Mouse (Mus musculus) layer of hippocampus, adult 2 months (tissue): ENCODE measurements around the gene Fzd1. TPM values are rescaled to one million over a fixed set of nuclear protein-coding genes. Genes with fewer than 3 reads are reported as not detected.

Source experiments
- DNase-seq, 2 experiments: peaks; one replicate each; pipeline ENCODE4 v3.0.0; 2022; ENCODE audit warnings: low spot score in 2 of 2
- H3K27ac ChIP-seq: fragments of 200-600 bp; 2 replicates; pipeline ENCODE4 v1.8.1; 2022
- H3K4me3 ChIP-seq: fragments of 200-600 bp; 2 replicates; pipeline ENCODE4 v1.8.1; 2022; ENCODE audit warnings: mild to moderate bottlenecking
- CTCF ChIP-seq: fragments of 200-600 bp; conservative IDR thresholded peaks from 2 replicates; pipeline ENCODE4 v1.8.1; 2022; ENCODE audit warnings: antibody characterized with exemption, mild to moderate bottlenecking, moderate library complexity
- total RNA-seq, 2 experiments: library from RNA; stranded (reverse); gene quantifications; 2 replicates each; pipeline ENCODE4 v1.2.3; 2021

The Fzd1 gene
- total RNA-seq, 2 experiments from 2014 or later = 9.3 to 9.4 TPM

DNA sequence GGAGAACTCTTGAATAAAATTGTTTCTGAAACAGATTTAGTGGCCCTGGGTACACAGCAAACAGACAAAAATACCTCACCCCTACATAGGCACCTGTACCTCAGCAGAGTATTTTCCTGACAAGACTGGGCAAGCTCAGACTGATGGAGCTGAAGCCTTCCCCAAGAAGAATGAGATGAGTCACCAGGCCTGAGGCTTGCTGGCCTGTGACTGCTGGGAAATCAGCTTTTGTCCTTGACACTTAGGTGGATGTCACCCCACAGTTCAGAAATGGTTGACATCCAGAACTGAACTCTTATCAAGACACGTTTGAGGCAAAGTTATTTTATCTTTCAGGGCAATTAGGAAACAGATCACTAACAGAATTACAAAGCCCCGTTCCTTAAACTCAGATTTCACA, 10.1 kb upstream of the Fzd1 start:
- no peak for TF ChIP-seq CTCF
- no peak for DNase-seq
- no peak overlapping the region for H3K4me3 ChIP-seq

DNA sequence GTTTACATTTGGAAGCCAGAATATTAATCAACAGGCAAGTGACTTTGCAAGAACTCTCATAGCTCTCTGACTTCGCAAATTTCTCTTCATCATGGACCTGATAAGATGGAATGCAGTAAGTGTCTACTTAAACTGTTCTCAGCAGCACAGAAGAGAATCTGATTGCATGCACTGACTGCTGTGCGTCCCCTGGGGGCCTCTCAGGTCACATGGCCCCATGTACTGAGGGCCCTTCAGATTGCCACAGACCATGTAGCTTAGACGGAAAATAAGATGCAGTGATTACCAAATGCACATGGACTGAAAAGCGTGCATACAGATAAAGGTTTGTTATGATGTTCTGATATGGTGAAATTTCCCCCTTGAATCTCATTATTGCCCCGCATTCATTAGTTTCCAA, 8.9 kb upstream of the Fzd1 start:
- DNase-seq = no peak
- H3K4me3 ChIP-seq = no peak overlapping the region
- no peak overlapping the region for H3K27ac ChIP-seq
- TF ChIP-seq CTCF = no peak

More for the DNA sequence above, 10.1 kb upstream of the Fzd1 start:
- no peak overlapping the region for H3K27ac ChIP-seq

DNA sequence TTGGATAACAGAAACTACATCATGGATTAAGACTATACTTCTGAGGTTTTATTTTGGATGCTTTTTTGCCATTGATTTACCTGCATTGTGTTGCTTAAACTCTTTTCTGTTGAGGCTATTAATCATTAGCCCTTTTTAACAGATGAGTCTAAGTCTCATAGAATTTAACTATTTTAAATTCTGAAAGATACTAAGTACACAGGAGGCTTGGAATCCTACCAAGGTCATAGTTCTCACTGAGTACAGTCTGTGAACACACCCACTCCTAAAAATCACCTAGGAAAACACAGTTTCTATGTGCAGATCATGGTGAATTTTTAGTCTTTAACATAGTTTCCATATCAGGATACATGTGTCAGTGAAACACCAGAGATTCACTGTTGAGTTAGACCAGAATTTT, 4.1 kb upstream of the Fzd1 start:
- no peak for DNase-seq
- Histone ChIP-seq H3K4me3 (no peak overlapping the region), H3K27ac (no peak overlapping the region)
- no peak for TF ChIP-seq CTCF

DNA sequence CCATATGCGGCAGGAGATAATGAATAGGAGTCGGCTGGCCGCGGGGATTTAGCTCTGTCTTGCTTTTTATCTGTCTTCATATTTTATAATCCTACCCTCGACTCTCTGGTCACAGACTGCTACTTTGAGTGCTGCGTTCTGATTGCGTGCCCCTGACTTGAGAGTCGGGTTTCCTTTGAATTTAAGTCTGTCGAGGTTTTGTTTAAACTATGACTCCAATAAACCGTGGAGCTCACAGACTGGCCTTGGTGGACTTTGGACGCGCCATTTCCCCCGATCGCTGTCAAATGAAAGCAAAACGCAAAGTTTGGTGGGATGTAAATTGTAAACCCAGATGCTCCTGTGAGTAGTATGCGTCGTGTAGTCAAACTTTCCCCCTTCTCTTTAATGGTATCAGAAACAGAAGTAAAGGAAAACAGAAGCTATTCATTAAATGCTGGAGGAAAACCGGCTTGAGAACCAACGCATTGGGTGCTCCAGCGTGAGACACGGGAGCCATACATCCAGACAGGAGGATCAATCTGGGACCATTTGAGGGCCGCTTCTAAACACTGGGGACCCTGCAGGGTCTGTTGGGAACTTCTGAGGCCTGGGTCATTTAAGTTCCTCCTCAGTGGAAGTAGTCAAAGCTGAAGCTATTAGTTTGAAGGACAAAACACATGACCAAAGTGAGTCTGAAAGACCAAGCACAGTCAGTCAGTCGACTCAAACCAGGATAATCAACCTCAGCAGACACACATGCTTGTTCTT, 671 bp upstream of the Fzd1 start:
- Histone ChIP-seq H3K4me3 (peak overlapping the region; percentile 88), H3K27ac (peak overlapping the region; percentile 90)
- no peak for TF ChIP-seq CTCF
- DNase-seq = no peak

DNA sequence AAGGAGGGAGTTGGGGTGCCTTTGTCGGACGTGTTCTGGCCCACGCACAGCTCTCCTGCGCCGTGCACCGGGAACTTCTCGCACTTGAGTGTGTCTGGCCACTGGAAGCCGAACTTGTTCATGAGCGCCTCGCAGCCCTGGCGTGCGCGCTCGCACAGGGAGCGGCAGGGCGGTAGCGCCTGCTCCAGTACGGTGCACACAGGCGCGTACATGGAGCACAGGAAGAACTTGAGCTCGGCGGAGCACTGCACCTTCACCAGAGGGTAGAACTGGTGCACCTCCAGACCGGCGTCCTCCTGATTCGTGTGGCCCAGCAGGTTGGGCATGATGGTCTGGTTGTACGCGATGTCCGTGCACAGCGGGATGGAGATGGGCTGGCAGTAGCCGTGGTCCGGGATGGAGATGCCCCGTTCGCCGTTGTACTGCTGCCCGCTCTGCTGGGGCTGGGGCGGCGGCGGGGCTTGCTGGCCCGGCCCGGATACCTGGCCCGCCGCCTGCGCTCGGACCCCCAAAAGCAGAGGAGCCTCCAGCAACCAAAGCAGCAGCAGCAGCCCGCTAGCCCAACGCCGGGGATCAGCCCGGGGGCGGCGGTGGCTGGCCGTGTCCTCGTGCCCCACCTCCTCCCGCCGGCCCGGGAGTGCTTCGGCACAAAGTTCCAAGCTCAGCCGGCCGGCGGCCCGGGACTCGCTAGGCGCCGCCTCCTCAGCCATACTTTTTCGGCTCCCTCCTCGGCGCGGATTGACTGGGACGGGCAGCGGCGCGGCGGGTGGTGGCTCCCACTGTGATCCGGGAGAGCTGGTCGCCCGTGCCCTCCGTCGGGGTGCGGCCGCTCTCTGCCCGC, 744 bp downstream of the Fzd1 start:
- Histone ChIP-seq H3K4me3 (peak overlapping the region; percentile 88), H3K27ac (peak overlapping the region; percentile 90)
- TF ChIP-seq CTCF = no peak
- DNase-seq = peak; percentile 10 to 39

DNA sequence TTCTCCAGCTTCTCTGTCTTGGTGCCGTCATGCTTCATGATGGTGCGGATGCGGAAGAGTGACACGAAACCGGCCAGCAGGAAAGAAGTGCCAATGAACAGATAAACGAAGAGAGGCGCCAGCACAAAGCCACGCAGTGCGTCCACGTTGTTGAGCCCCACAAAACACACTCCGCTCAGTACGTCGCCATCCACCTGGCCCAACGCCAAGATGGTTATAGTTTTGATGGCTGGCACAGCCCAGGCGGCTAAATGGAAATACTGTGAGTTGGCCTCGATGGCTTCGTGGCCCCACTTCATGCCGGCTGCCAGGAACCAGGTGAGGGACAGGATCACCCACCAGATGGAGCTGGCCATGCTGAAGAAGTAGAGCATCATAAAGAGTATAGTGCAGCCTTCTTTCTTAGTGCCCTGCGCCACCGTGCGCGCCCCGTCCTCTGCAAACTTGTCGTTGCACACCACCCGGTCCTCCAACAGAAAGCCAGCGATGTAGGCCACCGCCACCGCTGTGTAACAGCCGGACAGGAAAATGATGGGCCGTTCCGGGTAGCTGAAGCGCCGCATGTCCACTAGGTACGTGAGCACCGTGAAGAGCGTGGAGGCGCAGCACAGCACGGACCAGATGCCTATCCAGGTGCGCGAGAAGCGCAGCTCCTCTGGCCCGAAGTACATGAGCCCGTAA, 1.7 kb downstream of the Fzd1 start:
- H3K27ac ChIP-seq = 0 out of 2 replicates have a peak overlapping the region, but pooled peaks have one; percentile 90
- H3K4me3 ChIP-seq = peak overlapping the region; percentile 88
- no peak for DNase-seq
- no peak for TF ChIP-seq CTCF

DNA sequence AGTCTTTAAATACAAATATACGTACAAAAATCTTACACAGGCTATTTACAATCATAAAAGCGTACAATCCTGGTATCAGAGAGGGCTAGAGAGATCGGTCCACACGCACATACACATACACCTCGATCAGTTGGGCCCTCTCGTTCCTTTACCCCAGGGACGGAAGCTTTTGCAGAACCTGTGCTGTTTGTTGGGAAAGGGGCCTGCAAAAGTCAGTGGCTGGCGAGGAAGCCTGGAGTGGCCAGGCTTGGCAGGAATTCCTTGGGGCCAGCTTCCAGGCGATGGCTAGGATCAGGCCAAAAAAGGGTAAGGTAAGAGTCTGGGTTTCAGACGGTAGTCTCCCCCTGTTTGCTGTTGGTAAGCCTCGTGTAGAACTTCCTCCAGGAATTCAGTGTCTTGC, 2.5 kb downstream of the Fzd1 start:
- no peak for DNase-seq
- Histone ChIP-seq H3K4me3 (peak overlapping the region; percentile 88), H3K27ac (no peak overlapping the region)
- TF ChIP-seq CTCF = no peak

DNA sequence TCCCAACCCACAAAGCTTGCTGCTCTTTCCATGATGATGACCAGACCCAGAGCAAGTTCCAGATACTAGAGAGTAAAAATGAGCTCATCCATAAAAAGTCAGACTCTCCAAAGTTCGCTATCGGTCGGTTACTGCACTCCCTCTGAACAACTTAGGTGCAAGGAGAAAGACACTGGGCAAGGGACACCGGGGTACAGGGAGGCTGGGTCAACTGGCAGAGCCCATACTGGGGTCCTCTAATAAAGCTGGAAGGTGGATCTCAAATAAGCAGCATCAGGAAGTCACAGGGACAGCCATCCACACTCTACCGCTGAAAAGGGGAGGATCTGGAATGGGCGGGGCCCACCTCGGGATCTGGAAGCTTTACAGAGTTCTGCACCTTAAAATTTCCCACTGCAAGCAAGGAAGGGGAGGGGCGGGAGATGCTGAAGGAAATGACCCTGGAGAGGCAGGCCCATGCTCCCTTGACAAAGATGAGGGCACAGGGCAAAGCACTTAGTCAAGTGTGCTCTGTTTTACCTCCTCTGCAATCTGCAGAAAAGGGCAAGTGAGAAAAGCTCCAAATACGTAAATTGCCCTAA, 3.0 kb downstream of the Fzd1 start:
- H3K27ac ChIP-seq = no peak overlapping the region
- no peak for DNase-seq
- peak overlapping the region; percentile 88 for H3K4me3 ChIP-seq
- TF ChIP-seq CTCF = no peak

DNA sequence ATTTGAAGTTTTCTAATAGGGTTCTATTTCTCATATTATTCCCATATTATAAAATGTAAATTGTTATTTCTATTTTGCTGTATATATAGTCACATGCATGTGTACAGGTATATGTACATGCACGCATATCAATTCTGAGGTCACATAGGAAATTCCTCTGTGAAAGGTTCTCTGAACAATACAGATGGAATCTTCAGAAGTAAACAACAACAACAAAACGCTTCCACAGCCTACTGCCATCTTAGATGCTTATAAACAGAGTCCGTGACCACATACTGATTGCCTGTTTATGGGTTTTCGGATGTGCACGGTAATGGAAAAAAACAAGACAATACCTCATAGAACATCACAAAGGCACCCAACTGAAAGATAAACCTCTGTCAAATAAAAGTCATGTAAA, 4.7 kb downstream of the Fzd1 start:
- H3K4me3 ChIP-seq = no peak overlapping the region
- DNase-seq = no peak
- TF ChIP-seq CTCF = no peak
- H3K27ac ChIP-seq = no peak overlapping the region

DNA sequence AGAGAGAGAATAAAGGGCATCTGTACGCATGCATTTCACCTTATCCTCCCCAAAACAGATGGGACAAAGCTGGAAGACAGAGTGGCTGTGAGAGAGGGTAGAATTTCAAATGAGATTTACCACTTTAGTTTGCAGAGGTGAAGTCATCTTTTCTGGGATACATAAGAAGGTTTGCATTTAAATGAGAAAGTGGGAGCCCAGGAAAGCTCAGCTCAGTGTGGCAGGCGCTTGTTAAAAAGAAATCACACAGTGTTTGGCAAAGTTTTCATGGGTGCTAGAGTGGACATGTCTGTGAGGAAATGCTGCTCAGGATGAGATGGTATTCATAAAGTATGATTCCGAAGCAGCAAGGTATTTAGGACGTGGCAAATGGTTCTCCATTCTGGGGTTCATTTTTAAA, 15.1 kb downstream of the Fzd1 start:
- no peak for DNase-seq
- no peak overlapping the region for H3K4me3 ChIP-seq
- H3K27ac ChIP-seq = no peak overlapping the region
- no peak for TF ChIP-seq CTCF

DNA sequence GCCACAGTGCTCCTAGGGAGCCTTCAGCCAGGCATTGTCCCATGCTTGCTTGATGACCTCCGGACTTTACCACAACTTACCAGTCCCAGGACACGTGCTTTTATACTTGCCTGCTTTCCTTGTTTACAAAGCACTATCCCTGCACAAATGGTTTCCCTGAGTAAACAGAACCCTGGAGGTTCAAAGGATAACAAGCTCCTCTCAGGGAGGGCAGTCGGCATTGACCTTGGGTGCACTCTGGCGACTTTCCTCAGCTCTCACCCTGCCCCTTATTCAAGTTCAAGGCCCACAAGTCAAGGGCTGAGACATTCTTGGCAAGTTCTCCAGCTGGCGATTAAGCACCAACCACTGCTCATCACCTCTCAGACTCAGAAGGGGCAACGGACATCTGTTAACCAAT, 20.8 kb downstream of the Fzd1 start:
- DNase-seq = no peak
- Histone ChIP-seq H3K27ac (no peak overlapping the region), H3K4me3 (no peak overlapping the region)
- TF ChIP-seq CTCF = no peak

DNA sequence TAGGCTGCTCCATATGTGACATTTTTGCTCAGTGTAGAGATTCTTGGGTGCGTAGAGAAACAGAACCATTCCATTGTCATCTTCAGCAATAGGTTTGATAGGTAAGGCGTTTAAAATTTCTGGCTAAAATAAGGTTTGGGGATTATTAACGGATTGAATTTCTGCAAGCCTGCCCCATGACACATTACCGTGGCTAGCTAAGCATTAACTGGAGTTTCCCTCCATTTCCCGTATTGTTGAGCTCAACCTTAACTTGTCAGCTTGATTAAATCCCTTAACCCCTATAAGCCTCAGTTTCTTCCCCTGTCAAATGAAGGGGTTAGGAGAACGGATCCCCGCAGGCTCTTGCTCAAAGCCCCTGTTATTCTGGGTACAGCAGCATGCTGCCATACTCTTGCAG, 22.4 kb downstream of the Fzd1 start:
- Histone ChIP-seq H3K27ac (no peak overlapping the region), H3K4me3 (no peak overlapping the region)
- TF ChIP-seq CTCF = no peak
- DNase-seq = no peak

DNA sequence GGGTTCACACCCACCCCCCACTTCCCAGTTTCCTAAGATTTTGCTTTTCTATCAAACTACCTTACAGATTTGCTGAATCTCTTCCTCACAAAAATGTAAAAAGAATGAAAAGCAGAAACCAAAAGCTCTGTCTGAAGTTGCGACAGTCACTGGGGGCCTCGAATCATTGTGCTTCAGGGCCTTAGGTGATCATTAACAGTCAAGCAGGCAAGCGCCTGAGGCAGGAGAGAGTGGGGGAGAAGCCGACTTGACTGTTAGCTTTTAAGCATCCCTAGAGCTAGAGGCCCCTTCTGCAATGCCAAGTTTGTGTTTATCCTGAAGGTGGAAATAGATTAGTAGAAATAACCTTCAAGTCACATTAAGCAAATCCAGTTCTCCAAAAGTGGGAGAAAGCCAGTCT, 24.6 kb downstream of the Fzd1 start:
- no peak overlapping the region for H3K27ac ChIP-seq
- DNase-seq = no peak
- TF ChIP-seq CTCF = no peak
- no peak overlapping the region for H3K4me3 ChIP-seq
